Mouse (Mus musculus): ENCODE data around the gene Tgfb1. TPM values are rescaled to one million over a fixed set of nuclear protein-coding genes. Genes with fewer than 3 reads are reported as not detected.

The Tgfb1 gene
- polyA plus RNA-seq, 2 experiments from 2014 or later = 4.7 to 8.6 TPM

DNA sequence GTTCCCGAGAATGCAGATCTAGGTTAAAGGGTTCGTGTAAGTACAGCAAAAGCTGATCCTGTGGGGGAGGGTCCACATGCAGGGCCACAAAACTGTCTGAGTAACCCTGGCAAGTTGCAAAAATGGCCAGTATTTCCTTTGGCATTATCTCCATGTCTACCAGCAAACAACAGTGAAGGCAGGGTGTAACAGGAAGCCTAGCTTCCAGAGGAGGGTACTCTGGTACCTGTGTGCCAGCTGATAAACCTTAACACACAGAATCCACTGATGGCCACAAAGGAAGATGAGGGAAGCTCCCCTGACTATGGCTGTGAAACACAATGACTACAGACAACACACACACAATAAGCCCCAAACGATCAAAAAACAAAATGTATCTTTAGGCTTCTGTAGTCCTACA lies 51.5 kb downstream of the Tgfb1 start:
- no peak for ATAC-seq

DNA sequence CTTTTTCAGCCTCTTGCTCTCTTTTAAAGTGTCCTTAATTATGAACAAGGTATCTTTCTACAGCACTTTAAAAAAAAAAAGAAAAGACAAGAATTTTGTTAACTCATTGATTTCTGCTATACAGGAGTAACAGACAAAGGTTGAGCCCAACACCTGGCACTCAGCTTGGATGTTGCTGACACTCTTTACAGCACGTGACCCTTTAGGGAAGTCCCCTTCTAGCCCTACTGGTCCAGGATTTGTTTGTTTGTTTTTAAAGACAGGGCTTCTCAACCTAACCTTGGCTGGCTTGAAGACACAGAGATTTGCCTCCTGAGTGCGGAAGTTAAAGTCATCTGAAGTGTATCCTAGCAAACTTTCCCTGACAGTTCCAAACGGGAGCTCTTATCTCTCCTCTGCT lies 60.0 kb downstream of the Tgfb1 start:
- no peak for ATAC-seq

DNA sequence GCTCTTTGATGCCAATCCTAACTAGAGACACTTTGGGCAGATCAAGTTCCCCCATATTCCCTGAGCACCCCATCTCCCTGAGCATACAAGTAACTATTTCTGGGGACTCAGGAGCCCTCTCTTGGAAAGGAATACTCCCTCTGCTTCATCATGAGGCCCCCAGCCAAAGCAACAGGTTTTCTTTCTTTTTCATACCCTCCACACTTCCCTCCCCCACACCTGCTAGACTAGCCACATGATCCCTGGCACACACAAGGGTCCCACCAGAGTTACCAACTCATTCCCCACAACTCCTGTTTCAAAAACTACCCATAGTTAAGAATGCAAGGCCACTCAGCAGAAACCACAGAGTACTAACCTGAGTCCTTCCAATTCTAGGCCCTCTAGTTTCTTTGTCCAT lies 66.3 kb downstream of the Tgfb1 start:
- no peak for ATAC-seq

DNA sequence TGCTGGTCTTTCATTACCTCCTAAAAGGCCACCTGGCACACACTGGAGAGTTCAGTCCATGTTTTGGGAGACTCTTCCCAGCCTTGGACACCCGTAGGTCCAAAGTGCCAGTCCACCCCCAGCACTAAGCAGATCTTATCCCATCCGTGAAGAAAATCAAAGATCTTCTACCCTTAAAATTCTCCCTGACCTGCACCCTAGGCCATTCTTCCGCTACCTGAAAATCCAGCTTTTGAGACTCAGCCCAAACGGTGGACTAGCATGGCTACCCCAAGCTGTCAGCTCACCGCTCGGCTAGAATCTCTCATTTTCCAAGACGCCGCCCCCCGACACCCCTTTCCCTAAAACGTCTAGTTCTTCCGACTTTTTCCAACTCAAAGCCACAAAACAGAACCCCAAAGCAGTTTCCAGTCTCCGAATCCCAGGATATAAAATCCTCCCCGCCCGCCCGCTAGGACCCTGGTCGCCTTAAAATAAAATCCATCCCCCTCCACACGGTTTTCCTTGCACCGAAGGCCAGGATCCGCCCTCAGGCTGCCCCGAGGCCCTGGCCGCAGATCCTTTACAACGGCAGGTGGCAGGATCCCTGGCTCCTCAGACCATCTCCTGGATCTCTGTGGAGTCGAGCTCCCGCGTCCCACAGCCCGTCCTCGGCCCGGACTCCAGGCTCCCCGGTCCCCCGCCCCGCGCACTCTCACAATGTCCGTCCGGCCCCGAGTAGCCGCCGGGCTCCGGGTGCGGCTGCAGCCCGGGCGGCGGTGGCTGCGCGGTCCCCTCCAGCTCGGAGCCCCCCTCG lies 67.0 kb downstream of the Tgfb1 start:
- ATAC-seq = no peak

DNA sequence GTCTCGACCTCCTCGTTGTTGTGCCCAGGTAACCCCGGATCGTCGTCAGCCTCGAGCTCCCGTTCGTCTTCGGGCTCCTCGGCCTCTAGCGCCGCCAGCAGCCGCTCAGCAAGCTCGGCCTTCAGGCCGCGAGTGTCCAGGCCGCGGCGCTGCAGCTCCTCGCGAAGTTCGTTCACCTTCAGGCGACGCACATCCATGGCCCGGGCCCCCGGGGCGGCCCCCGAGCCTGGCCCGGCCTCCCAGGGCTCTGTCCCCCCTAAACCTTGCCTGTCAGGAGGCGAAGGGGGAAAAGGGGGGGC lies 67.6 kb downstream of the Tgfb1 start:
- no peak for ATAC-seq

Other genes with a start within 250 kb of the Tgfb1 start
- under 1 TPM in 1 of 2 experiments, not detected in 1; 0.33 TPM for gene Ceacam1, start 209.4 kb upstream of the Tgfb1 start, polyA plus RNA-seq (2017; shearing (Covaris generic))
- not detected for gene Ceacam2, start 147.1 kb upstream of the Tgfb1 start, polyA plus RNA-seq (2017; shearing (Covaris generic))
- gene Erich4, start 71.1 kb upstream of the Tgfb1 start, polyA plus RNA-seq (2017; shearing (Covaris generic)) = not detected
- gene Dmac2, start 67.6 kb upstream of the Tgfb1 start, polyA plus RNA-seq (2017; shearing (Covaris generic)) = 10 to 100 TPM; 36.4 to 42.7 TPM
- gene B3gnt8, start 60.3 kb upstream of the Tgfb1 start, polyA plus RNA-seq (2017; shearing (Covaris generic)) = under 1 TPM; 0.21 to 0.79 TPM
- 10 to 100 TPM; 15.3 to 15.8 TPM for gene Bckdha, start 28.0 kb upstream of the Tgfb1 start, polyA plus RNA-seq (2017; shearing (Covaris generic))
- 100 to 1,000 TPM in 1 of 2 experiments, 10 to 100 TPM in 1; 94.5 to 110 TPM for gene Exosc5, start 27.8 kb upstream of the Tgfb1 start, polyA plus RNA-seq (2017; shearing (Covaris generic))
- gene Tmem91, start 11.8 kb upstream of the Tgfb1 start, polyA plus RNA-seq (2017; shearing (Covaris generic)) = 10 to 100 TPM; 10.4 to 11.6 TPM
- gene B9d2, start 6.2 kb upstream of the Tgfb1 start, polyA plus RNA-seq (2017; shearing (Covaris generic)) = 10 to 100 TPM; 54.0 to 70.8 TPM
- gene Ccdc97, start 32.1 kb downstream of the Tgfb1 start, polyA plus RNA-seq (2017; shearing (Covaris generic)) = 10 to 100 TPM; 31.1 to 46.9 TPM
- gene Hnrnpul1, start 67.8 kb downstream of the Tgfb1 start, polyA plus RNA-seq (2017; shearing (Covaris generic)) = 10 to 100 TPM; 47.1 to 58.0 TPM
- gene Axl, start 101.7 kb downstream of the Tgfb1 start, polyA plus RNA-seq (2017; shearing (Covaris generic)) = 10 to 100 TPM; 16.5 to 26.4 TPM
- gene Cyp2s1, start 129.9 kb downstream of the Tgfb1 start, polyA plus RNA-seq (2017; shearing (Covaris generic)) = 1 to 10 TPM; 3.2 to 4.9 TPM
- not detected for gene Cyp2b10, start 210.6 kb downstream of the Tgfb1 start, polyA plus RNA-seq (2017; shearing (Covaris generic))

Measured in activated CD4-positive, CD25-positive, alpha-beta regulatory T cell, adult 4 months (primary cell).